In genomic region chr13:84280352-84280751, GRCm38 (mm10) we compare ENCODE assay signal across 25 mouse cellular contexts.
"Had no signal": no experiment of that assay in that cellular context is flagged by ENCODE, and none has a peak within 500 bp of the region (broad histone marks: within the 10 kb centered on the region; RNA-seq: fewer than 3 reads in every experiment).

No protein-coding gene starts in this region.

- ATAC-seq: hindbrain, postnatal 0 days; intestine, embryonic 16.5 days had no signal

- H3K9ac ChIP-seq: heart, embryonic 13.5 days; heart, embryonic 15.5 days; hindbrain, embryonic 13.5 days; hindbrain, embryonic 15.5 days; kidney, embryonic 15.5 days; limb, embryonic 13.5 days; limb, embryonic 15.5 days had no signal

- H3K4me1 ChIP-seq: heart, embryonic 13.5 days; heart, embryonic 15.5 days; kidney, embryonic 15.5 days; limb, embryonic 13.5 days; limb, embryonic 15.5 days had no signal

- H3K4me2 ChIP-seq: heart, embryonic 11.5 days; heart, embryonic 13.5 days; heart, embryonic 15.5 days; hindbrain, embryonic 13.5 days; hindbrain, embryonic 15.5 days; kidney, embryonic 15.5 days; limb, embryonic 13.5 days; limb, embryonic 15.5 days had no signal

- H3K27ac ChIP-seq: heart, adult 2 months; heart, embryonic 13.5 days; heart, embryonic 15.5 days; hindbrain, embryonic 13.5 days; hindbrain, embryonic 15.5 days; hindbrain, postnatal 0 days; kidney, embryonic 15.5 days; kidney, postnatal 0 days; limb, embryonic 13.5 days; limb, embryonic 15.5 days had no signal

- H3K9me3 ChIP-seq: heart, embryonic 13.5 days; heart, embryonic 15.5 days; hindbrain, embryonic 13.5 days; hindbrain, embryonic 15.5 days; kidney, embryonic 15.5 days; limb, embryonic 13.5 days; limb, embryonic 15.5 days had no signal

- H3K4me3 ChIP-seq: heart, adult 2 months; heart, embryonic 13.5 days; heart, embryonic 15.5 days; hindbrain, embryonic 13.5 days; hindbrain, embryonic 15.5 days; kidney, embryonic 15.5 days; limb, embryonic 13.5 days; limb, embryonic 15.5 days had no signal

- DNase-seq: gastrocnemius, postnatal 14 days; gastrocnemius, postnatal 36 days; heart, adult 11 months; heart, adult 2 months; heart, postnatal 14 days; heart, postnatal 36 days; kidney, adult 11 months; kidney, adult 2 months; kidney, adult 9 months; kidney, postnatal 14 days; kidney, postnatal 36 days; layer of hippocampus, adult 9-11 months; layer of hippocampus, postnatal 36 days; left cerebral cortex, postnatal 4 days had no signal

- H3K27me3 ChIP-seq: heart, embryonic 13.5 days; heart, embryonic 15.5 days; hindbrain, embryonic 13.5 days; hindbrain, embryonic 15.5 days; kidney, embryonic 15.5 days; limb, embryonic 13.5 days; limb, embryonic 15.5 days had no signal
